Mouse (Mus musculus): Measurements from ENCODE around the gene Mef2a. TPM values are rescaled to one million over a fixed set of nuclear protein-coding genes. Genes with fewer than 3 reads are reported as not detected.
A peak's percentile ranks its signal among the peaks of the same experiment; 100 is the strongest.

Gene Mef2a
- polyA plus RNA-seq, 1 experiment from 2014 or later, result 144 TPM

DNA sequence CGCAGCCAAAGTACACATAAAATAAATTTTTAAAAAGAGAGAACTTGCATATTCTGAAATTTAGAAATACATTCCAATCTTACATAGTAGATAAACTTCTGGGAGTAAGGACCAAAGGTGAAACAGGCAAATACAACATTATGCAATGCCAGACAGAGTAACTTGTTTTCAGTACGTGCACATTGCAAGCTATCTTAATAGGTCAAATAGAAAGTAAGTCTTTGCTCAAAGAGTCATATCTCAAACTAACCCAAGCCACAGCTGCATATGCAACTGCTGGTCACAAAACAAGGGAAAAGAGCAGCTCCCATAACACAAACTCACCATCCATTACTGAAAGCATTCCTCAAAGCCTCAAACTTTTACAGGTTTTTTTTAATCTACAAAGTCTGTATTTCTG, 4.3 kb downstream of the Mef2a start:
- H3K9me3 ChIP-seq (ENCODE audit: control insufficient read depth, low read length), result no peaks in the 10 kb centered on the region
- H3K27ac ChIP-seq (replicated peaks in 1 of 2; ENCODE audit: control insufficient read depth in 1 of 2, insufficient read depth in 1 of 2, low read depth in 2 of 2, low read length in 2 of 2), result no peak overlapping the region; a peak in 1 of 4 replicates
- H3K4me2 ChIP-seq (ENCODE audit: low read length), result peak overlapping the region; percentile 29; the same call in 1 of the 2 replicates
- H3K9ac ChIP-seq (ENCODE audit: low read length), result no peak overlapping the region; the same call in 1 of the 2 replicates
- no peaks in the 10 kb centered on the region for H3K27me3 ChIP-seq (ENCODE audit: control insufficient read depth, insufficient read depth, low read length)
- no peak for ATAC-seq (ENCODE audit: insufficient number of reproducible peaks, insufficient read depth, low FRiP score, low read depth)
- no peaks in the 10 kb centered on the region for H3K36me3 ChIP-seq (ENCODE audit: control insufficient read depth, insufficient read depth, low read length)
- H3K4me3 ChIP-seq (ENCODE audit: control insufficient read depth in 1 of 2, insufficient read depth in 1 of 2, low read depth in 1 of 2, low read length in 2 of 2), result no peak overlapping the region
- H3K4me1 ChIP-seq (ENCODE audit: control insufficient read depth in 2 of 2, insufficient read depth in 2 of 2, low read length in 2 of 2), result peaks cover 2 to 34% of the 10 kb centered on the region in 2 experiments
- 75% methylated on average over 2 of the region's 2 CpGs for WGBS

DNA sequence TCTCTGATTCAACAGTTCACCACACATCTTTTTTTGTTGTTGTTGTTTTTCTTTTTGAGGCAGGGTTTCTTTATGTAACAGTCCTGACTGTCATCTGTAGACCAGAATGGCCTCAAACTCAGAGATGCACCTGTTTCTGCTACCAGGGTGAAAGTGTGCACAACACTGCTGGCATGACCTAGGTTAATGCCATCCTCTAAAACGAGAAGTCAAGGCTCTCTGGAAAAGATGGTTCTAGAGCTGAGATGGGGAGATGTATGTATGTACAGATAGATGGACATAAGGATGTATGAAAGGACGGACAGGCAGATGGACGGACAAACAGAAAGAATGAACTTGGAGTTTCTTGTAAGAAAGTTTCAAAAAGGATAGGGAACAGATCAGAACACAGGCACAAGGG, 12.1 kb downstream of the Mef2a start:
- Histone ChIP-seq H3K27ac (replicated peaks in 1 of 2; ENCODE audit: control insufficient read depth in 1 of 2, insufficient read depth in 1 of 2, low read depth in 2 of 2, low read length in 2 of 2) (no peak overlapping the region), H3K9me3 (ENCODE audit: control insufficient read depth, low read length) (no peaks in the 10 kb centered on the region), H3K4me2 (ENCODE audit: low read length) (no peak overlapping the region), H3K4me1 (ENCODE audit: control insufficient read depth in 2 of 2, insufficient read depth in 2 of 2, low read length in 2 of 2) (0 out of 4 replicates have a peak, but pooled peaks cover 0 to 19% of the 10 kb centered on the region in 2 experiments), H3K27me3 (ENCODE audit: control insufficient read depth, insufficient read depth, low read length) (no peaks in the 10 kb centered on the region), H3K9ac (ENCODE audit: low read length) (no peak overlapping the region), H3K36me3 (ENCODE audit: control insufficient read depth, insufficient read depth, low read length) (peaks cover 6% of the 10 kb centered on the region; the same call in 1 of the 2 replicates), H3K4me3 (ENCODE audit: control insufficient read depth in 1 of 2, insufficient read depth in 1 of 2, low read depth in 1 of 2, low read length in 2 of 2) (no peak overlapping the region)
- ATAC-seq (ENCODE audit: insufficient number of reproducible peaks, insufficient read depth, low FRiP score, low read depth), result no peak
- whole genome bisulfite sequencing, result 80% methylated on average over 3 of the region's 3 CpGs

DNA sequence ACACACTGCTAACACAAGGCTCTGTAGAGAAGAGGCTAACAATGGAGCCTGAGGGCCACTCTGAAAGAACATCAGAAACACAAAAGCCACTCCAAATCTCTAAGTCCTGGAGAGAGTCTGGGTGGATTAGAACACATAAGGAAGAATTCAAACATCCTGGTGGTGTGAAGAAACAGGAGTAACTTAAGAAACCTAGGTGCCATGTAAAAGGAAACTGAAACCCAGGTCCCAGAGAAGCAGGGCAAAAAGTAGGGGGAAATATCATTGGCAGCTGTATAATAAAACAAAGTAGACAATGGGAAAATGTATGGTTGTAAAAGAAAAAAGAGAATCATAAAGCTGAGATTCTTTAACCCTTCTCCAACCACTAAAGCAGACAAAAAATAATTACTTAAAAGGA, 12.8 kb downstream of the Mef2a start:
- Histone ChIP-seq H3K36me3 (ENCODE audit: control insufficient read depth, insufficient read depth, low read length) (peaks cover 9% of the 10 kb centered on the region; the same call in 1 of the 2 replicates), H3K27ac (replicated peaks in 1 of 2; ENCODE audit: control insufficient read depth in 1 of 2, insufficient read depth in 1 of 2, low read depth in 2 of 2, low read length in 2 of 2) (no peak overlapping the region), H3K9ac (ENCODE audit: low read length) (no peak overlapping the region), H3K9me3 (ENCODE audit: control insufficient read depth, low read length) (no peaks in the 10 kb centered on the region), H3K4me1 (ENCODE audit: control insufficient read depth in 2 of 2, insufficient read depth in 2 of 2, low read length in 2 of 2) (0 out of 4 replicates have a peak, but pooled peaks cover 0 to 15% of the 10 kb centered on the region in 2 experiments), H3K4me2 (ENCODE audit: low read length) (no peak overlapping the region), H3K4me3 (ENCODE audit: control insufficient read depth in 1 of 2, insufficient read depth in 1 of 2, low read depth in 1 of 2, low read length in 2 of 2) (no peak overlapping the region), H3K27me3 (ENCODE audit: control insufficient read depth, insufficient read depth, low read length) (no peaks in the 10 kb centered on the region)
- ATAC-seq (ENCODE audit: insufficient number of reproducible peaks, insufficient read depth, low FRiP score, low read depth), result no peak

DNA sequence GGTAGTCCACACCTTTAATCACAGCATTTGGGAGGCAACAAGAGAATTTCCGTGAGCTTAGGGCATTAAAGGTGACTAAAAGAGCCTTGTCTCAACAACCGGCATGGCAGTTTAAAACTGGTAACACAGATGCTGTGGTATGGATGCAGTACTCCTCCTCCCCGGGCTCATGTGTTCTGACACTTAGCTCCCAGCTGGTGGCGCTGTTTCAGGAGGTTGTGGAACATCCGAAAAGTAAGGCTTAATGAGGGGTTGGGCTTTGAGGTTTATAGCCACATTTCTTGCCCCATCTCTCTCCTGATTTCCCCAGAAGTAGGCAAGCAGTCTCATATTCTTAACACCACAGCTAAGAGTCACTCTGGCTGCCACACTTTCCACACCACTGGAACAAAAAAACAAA, 16.8 kb downstream of the Mef2a start:
- ATAC-seq (ENCODE audit: insufficient number of reproducible peaks, insufficient read depth, low FRiP score, low read depth), result no peak
- 91% methylated on average over 5 of the region's 5 CpGs for WGBS

DNA sequence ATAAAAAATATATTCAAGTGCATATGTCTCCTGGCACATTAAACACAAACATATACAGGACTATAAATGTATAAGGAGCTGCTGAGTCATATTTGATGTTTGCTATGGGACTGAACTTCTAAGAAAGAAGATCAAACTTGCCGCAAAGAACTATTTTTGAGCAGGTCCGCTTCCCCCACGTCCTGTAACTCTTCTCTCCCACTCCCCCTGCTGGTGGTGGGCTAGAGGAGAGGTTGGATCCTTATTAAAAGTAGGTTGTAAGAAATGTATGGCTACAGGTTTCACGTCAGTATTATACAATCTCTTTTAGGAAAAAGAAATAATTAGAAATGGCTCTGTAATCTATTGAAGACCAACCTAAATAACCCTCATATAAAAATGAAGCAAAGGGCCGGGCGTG, 19.0 kb downstream of the Mef2a start:
- H3K27me3 ChIP-seq (ENCODE audit: control insufficient read depth, insufficient read depth, low read length), result no peaks in the 10 kb centered on the region
- H3K9ac ChIP-seq (ENCODE audit: low read length), result no peak overlapping the region
- 85% methylated on average over 6 of the region's 6 CpGs for WGBS
- no peaks in the 10 kb centered on the region for H3K9me3 ChIP-seq (ENCODE audit: control insufficient read depth, low read length)
- 0 out of 4 replicates have a peak, but pooled peaks cover 0 to 7% of the 10 kb centered on the region in 2 experiments for H3K4me1 ChIP-seq (ENCODE audit: control insufficient read depth in 2 of 2, insufficient read depth in 2 of 2, low read length in 2 of 2)
- no peak for ATAC-seq (ENCODE audit: insufficient number of reproducible peaks, insufficient read depth, low FRiP score, low read depth)
- no peak overlapping the region for H3K4me3 ChIP-seq (ENCODE audit: control insufficient read depth in 1 of 2, insufficient read depth in 1 of 2, low read depth in 1 of 2, low read length in 2 of 2)
- no peak overlapping the region for H3K27ac ChIP-seq (replicated peaks in 1 of 2; ENCODE audit: control insufficient read depth in 1 of 2, insufficient read depth in 1 of 2, low read depth in 2 of 2, low read length in 2 of 2)
- H3K4me2 ChIP-seq (ENCODE audit: low read length), result no peak overlapping the region
- peaks cover 14% of the 10 kb centered on the region for H3K36me3 ChIP-seq (ENCODE audit: control insufficient read depth, insufficient read depth, low read length)

More for the DNA sequence above, 16.8 kb downstream of the Mef2a start:
- Histone ChIP-seq H3K36me3 (ENCODE audit: control insufficient read depth, insufficient read depth, low read length) (peaks cover 9% of the 10 kb centered on the region; the same call in 1 of the 2 replicates), H3K9ac (ENCODE audit: low read length) (no peak overlapping the region), H3K4me3 (ENCODE audit: control insufficient read depth in 1 of 2, insufficient read depth in 1 of 2, low read depth in 1 of 2, low read length in 2 of 2) (no peak overlapping the region), H3K4me1 (ENCODE audit: control insufficient read depth in 2 of 2, insufficient read depth in 2 of 2, low read length in 2 of 2) (0 out of 4 replicates have a peak, but pooled peaks cover 0 to 9% of the 10 kb centered on the region in 2 experiments), H3K27me3 (ENCODE audit: control insufficient read depth, insufficient read depth, low read length) (no peaks in the 10 kb centered on the region), H3K27ac (replicated peaks in 1 of 2; ENCODE audit: control insufficient read depth in 1 of 2, insufficient read depth in 1 of 2, low read depth in 2 of 2, low read length in 2 of 2) (no peak overlapping the region), H3K4me2 (ENCODE audit: low read length) (no peak overlapping the region), H3K9me3 (ENCODE audit: control insufficient read depth, low read length) (no peaks in the 10 kb centered on the region)

DNA sequence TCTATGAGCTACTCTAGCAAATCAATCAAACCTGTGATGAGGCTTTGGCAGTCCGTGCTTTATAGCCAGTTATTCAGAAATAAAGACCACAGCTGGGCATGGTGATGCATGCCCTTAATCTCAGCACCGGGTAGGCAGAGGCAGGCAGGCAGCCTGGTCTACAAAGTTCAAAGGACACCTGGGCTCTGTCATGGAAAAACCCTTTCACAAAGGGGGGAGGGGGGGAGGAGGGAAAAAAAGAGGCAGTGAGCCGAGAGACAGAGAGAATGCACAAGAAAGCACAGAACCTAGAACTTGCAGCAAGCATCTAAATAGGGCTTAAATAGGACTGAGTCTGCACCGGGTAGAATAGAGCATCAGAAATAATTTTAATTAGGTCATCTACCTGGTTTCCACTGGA, 19.7 kb downstream of the Mef2a start:
- WGBS, result 73% methylated on average over 4 of the region's 4 CpGs
- no peaks in the 10 kb centered on the region for H3K27me3 ChIP-seq (ENCODE audit: control insufficient read depth, insufficient read depth, low read length)
- H3K4me1 ChIP-seq (ENCODE audit: control insufficient read depth in 2 of 2, insufficient read depth in 2 of 2, low read length in 2 of 2), result 0 out of 4 replicates have a peak, but pooled peaks cover 0 to 3% of the 10 kb centered on the region in 2 experiments
- no peak overlapping the region for H3K27ac ChIP-seq (replicated peaks in 1 of 2; ENCODE audit: control insufficient read depth in 1 of 2, insufficient read depth in 1 of 2, low read depth in 2 of 2, low read length in 2 of 2)
- ATAC-seq (ENCODE audit: insufficient number of reproducible peaks, insufficient read depth, low FRiP score, low read depth), result no peak
- H3K9me3 ChIP-seq (ENCODE audit: control insufficient read depth, low read length), result no peaks in the 10 kb centered on the region
- H3K4me2 ChIP-seq (ENCODE audit: low read length), result no peak overlapping the region
- no peak overlapping the region for H3K9ac ChIP-seq (ENCODE audit: low read length)
- peaks cover 17% of the 10 kb centered on the region for H3K36me3 ChIP-seq (ENCODE audit: control insufficient read depth, insufficient read depth, low read length)
- H3K4me3 ChIP-seq (ENCODE audit: control insufficient read depth in 1 of 2, insufficient read depth in 1 of 2, low read depth in 1 of 2, low read length in 2 of 2), result no peak overlapping the region

DNA sequence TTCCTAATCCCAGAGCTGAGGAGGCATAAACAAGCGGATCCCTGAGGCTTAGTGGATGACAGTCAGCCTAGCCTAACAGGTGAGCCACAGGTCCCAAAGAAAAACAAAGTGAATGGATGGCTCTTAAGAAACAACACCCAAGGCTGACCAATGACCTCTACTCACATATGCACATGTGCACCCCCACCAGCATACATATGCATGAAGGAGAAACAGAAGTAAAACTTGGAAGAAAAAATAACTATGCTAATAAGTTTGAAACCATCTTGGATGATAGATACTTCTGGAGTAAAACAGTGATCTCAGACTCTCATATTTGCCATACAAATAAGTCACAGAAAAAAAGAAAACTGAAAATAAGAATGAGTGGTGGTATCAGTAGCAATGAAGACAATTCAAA, 28.2 kb downstream of the Mef2a start:
- H3K27ac ChIP-seq (replicated peaks in 1 of 2; ENCODE audit: control insufficient read depth in 1 of 2, insufficient read depth in 1 of 2, low read depth in 2 of 2, low read length in 2 of 2), result no peak overlapping the region
- no peaks in the 10 kb centered on the region for H3K4me1 ChIP-seq (ENCODE audit: control insufficient read depth in 2 of 2, insufficient read depth in 2 of 2, low read length in 2 of 2)
- H3K9ac ChIP-seq (ENCODE audit: low read length), result no peak overlapping the region
- no peak overlapping the region for H3K4me3 ChIP-seq (ENCODE audit: control insufficient read depth in 1 of 2, insufficient read depth in 1 of 2, low read depth in 1 of 2, low read length in 2 of 2)
- no peak for ATAC-seq (ENCODE audit: insufficient number of reproducible peaks, insufficient read depth, low FRiP score, low read depth)
- H3K27me3 ChIP-seq (ENCODE audit: control insufficient read depth, insufficient read depth, low read length), result no peaks in the 10 kb centered on the region
- no peaks in the 10 kb centered on the region for H3K9me3 ChIP-seq (ENCODE audit: control insufficient read depth, low read length)
- WGBS, result 94% methylated on average over 1 of the region's 1 CpGs
- peaks cover 26% of the 10 kb centered on the region for H3K36me3 ChIP-seq (ENCODE audit: control insufficient read depth, insufficient read depth, low read length)
- H3K4me2 ChIP-seq (ENCODE audit: low read length), result no peak overlapping the region

DNA sequence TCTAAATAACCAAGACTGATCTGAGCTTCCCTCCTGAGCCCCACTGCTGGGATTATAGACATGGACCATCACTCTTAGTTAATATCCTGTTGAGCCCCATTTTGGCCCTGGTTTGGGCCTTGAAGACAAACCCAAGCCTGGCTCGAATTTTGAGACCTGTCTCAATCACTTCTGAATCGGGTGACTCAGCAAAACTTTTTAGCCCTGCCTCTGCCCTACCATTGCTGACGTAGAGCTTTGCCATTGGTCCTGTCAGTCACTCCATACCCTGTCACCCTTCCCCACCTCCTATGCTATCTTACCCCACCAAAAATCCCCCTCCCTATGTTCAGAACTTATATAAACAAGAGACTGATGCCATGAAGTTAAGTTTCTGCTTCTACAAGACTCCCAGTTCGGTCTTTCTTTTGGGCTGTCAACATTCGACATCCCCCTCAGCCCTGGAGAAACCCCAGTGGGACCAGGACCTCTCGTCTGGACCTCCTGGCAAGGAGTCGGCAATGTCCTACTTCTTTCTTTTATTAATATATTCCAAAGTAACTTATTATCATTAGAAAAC, 30.5 kb downstream of the Mef2a start:
- Histone ChIP-seq H3K27me3 (ENCODE audit: control insufficient read depth, insufficient read depth, low read length) (no peaks in the 10 kb centered on the region), H3K9ac (ENCODE audit: low read length) (no peak overlapping the region), H3K27ac (replicated peaks in 1 of 2; ENCODE audit: control insufficient read depth in 1 of 2, insufficient read depth in 1 of 2, low read depth in 2 of 2, low read length in 2 of 2) (no peak overlapping the region), H3K9me3 (ENCODE audit: control insufficient read depth, low read length) (peaks cover 5% of the 10 kb centered on the region; the same call in 1 of the 2 replicates), H3K36me3 (ENCODE audit: control insufficient read depth, insufficient read depth, low read length) (peaks cover 11% of the 10 kb centered on the region; the same call in 1 of the 2 replicates), H3K4me2 (ENCODE audit: low read length) (no peak overlapping the region), H3K4me1 (ENCODE audit: control insufficient read depth in 2 of 2, insufficient read depth in 2 of 2, low read length in 2 of 2) (no peaks in the 10 kb centered on the region), H3K4me3 (ENCODE audit: control insufficient read depth in 1 of 2, insufficient read depth in 1 of 2, low read depth in 1 of 2, low read length in 2 of 2) (no peak overlapping the region)
- WGBS, result 80% methylated on average over 7 of the region's 7 CpGs
- ATAC-seq (ENCODE audit: insufficient number of reproducible peaks, insufficient read depth, low FRiP score, low read depth), result no peak
